Mouse (Mus musculus): ENCODE measurements around the gene Dnajc27. TPM values are rescaled to one million over a fixed set of nuclear protein-coding genes. Genes with fewer than 3 reads are reported as not detected.

Dnajc27 gene
- total RNA-seq, 2 experiments from 2014 or later, result 35.0 to 39.3 TPM

DNA sequence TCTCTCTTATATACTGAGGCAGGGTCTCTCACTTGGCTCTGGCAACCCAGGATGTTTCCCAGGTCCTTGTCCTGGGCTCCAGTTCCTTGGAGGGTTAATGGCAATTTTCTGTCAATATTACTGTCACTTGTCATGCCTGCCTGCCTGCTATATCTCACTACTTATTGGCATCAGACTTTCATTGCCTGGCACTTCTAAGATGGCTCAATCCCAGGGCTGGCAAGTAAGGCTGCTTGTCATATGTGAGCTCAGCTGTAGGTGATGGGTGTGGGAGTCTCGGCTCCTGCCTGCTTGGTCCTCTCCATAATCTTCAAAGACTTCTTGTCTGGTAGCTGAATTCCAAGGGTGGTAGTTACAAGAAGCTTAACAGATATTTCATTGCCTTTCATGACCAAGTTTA is 4.3 kb upstream of the Dnajc27 start:
- no peak for DNase-seq (ENCODE audit: low spot score)

- peak; percentile 78 for DNase-seq (ENCODE audit: low spot score)
Observed at GRCm38 (mm10) chr12:4080311-4080710, 2.1 kb upstream of the Dnajc27 start.

DNA sequence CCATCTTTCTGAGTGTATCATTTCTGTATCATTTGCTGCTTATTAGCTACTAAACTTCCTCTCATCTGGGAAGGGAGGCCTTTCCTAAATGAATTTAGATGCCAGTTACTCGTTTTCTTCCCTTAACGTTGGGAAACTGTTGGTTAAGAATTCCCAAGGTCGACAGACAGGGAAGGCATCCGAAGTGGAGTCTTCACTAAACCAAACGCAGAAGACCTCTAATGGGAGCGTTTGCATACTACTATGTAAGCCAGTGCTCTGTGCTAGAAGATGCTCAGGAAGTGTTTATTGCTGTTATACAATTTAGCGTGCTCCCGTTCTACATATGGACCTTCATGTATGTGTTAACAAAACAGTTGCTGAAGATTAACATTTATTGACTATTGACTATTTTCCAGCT is 1.1 kb downstream of the Dnajc27 start:
- no peak for DNase-seq (ENCODE audit: low spot score)

- DNase-seq (ENCODE audit: low spot score), result peak; percentile 71
Observed at GRCm38 (mm10) chr12:4107383-4107782, 25.0 kb downstream of the Dnajc27 start.

DNA sequence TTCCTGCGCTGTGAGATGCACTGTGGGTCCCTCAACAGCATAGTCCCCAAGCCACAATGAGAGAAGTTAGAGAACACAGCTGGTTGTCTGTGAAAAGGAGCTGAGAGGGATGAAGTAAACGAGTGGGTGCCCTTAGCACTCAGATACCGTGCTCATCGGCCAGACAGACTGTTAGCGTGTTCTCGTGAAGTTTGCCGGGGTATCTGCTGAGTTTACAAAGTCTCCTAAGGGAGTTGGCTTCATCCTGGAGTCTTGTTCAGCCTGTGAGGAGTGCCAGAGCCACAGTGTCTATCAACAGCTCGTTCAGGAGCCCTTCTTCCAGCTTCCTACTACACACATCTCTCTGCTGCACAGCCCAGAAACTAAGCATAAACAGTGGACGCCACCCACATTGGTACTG is 33.7 kb downstream of the Dnajc27 start:
- DNase-seq (ENCODE audit: low spot score), result no peak

DNA sequence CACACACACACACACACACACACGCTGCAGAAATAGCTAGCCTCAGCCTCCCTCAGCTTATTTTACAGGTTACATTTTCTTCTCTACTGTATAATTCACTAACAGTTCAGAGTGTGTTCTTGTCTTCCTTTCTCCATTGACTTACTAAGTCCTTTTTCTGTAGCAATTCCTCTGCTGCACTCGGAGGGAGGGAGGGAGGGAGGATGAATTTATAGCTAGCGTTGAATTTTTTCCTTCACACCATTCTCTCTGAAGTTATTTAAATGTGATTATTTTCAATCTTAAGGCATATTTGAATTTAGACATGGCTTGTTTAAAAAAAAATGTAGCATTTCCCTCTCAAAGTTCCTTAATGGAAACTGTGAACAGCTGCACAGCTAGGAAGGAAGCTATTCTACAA is 34.8 kb downstream of the Dnajc27 start:
- DNase-seq (ENCODE audit: low spot score), result no peak

DNA sequence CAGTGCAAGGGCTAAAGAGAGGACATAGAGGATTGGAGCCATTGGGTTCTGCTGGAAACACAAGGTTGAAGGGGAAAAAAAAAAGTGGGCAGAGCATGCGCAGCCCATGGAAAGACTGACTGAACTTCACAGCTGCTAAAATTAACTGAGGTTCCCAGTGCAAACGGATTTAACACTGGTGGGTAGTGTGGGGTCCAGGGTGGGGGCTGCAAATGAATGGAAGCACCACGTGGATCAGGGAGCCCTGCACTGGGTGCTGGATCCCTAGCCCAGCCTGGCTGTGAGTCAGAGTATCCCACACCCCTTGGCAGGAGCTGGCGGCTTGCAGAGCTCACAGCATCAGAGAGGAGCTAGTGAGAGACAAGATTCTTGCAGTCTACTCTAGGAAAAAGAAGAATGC is 35.2 kb downstream of the Dnajc27 start:
- no peak for DNase-seq (ENCODE audit: low spot score)

DNA sequence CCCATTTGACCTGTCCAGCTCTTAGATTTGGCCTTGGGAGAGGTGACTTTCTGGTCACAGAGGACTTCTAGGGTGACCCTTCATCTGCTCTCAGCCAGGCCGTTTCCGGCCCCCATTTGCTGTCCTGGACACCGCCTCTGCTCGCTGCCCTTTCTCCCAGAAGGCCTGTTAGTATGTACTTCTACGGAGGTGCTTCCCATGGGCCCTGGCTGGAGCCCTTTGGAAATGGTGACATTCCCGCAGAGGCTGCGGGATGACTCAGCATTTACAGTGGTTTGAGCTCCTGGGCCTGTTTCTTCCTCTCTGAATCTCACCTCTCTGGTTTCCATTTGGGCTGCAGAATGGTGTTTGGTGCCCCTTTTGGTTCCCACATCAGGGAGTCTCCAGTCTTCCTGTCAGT is 45.0 kb downstream of the Dnajc27 start:
- no peak for DNase-seq (ENCODE audit: low spot score)

GRCm38 (mm10) chr12:4132941-4133846 is 50.8 kb downstream of the Dnajc27 start, which contains the start of gene Adcy3:
Gene Adcy3 (plus strand): TSS chr12:4133103.
- DNase-seq (ENCODE audit: low spot score), result peak; percentile 38

DNA sequence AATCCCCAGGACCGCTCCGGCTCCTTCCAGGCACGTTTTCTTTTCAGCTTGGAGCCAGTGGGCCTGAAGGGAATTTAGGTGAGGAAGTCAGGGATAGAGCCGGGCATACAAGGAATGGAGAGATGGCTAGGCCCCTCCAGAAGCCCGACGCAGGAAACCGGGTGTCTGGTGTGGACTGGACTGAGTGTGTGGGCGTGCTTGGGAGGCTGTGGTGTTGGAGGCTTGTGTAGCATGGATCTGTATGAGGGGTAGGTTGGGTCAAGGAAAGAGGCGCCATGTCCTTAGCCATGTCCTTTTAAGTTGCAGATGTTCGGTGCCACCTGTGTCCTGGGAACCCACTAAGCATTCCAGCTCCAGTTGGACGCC is 51.4 kb downstream of the Dnajc27 start:
- no peak for DNase-seq (ENCODE audit: low spot score)

- DNase-seq (ENCODE audit: low spot score), result no peak
Observed at GRCm38 (mm10) chr12:4143179-4143578, 60.8 kb downstream of the Dnajc27 start.

DNA sequence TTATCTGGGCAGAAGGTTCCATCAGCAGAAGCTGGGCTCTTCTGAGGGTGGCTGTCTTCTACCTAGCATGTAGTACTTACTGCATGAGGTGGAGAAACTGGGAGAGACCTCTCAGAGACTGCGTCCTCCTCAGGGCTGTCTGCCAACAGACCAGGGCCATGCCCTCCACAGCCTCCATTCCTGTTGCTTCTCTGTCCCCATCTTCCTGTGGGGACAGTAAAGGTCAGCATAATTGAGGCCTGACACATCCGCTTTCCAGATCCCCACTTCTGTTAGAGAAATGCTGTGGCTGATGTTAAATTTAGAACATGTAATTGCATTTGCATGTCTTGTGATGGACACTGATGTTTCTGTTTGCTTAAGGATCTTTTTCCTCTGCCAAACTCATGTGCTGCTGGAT is 68.6 kb downstream of the Dnajc27 start:
- DNase-seq (ENCODE audit: low spot score), result no peak

- peak; percentile 62 for DNase-seq (ENCODE audit: low spot score)
Observed at GRCm38 (mm10) chr12:4151969-4152368, 69.6 kb downstream of the Dnajc27 start.

GRCm38 (mm10) chr12:4157466-4157865 is 75.1 kb downstream of the Dnajc27 start:
- no peak for DNase-seq (ENCODE audit: low spot score)

GRCm38 (mm10) chr12:4158179-4158578 is 75.8 kb downstream of the Dnajc27 start:
- no peak for DNase-seq (ENCODE audit: low spot score)

DNA sequence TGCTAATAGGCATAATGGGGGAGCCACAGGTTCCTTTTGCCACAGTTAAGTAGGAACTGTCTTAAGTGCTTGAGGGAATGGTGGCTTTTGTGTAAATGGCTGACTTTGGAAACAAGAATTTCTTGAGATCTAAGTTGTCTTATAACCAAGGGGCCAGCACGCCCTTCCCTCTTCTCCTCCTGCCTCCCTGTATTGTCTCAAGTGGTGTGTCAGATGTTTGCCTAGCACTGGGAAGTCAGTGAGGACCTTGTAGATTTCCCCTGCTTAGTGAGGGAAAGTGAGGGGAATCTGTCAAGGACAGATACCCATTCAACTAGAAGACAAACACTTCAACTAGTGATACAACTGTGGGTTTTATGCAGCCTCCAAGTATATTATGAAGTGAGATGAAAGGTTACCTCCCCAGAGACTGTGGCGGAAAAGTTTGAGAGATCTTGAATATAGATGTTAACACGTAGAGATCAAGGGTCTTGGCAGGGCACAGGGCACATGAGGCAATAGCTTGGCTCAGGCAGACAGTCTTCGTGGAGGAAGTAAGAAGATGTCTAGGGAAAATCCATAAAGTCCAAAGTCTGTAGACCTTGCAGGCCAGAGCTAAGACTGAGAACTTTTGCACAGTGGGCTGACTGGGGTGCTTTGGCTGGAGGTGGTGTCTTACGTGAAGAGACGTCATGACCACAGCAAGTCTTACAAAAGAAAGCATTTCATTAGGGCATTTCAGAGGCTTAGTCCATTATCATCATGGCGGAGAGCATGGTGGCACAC is 76.7 kb downstream of the Dnajc27 start:
- DNase-seq (ENCODE audit: low spot score), result no peak

Other genes with a start within 250 kb of the Dnajc27 start
- not detected for gene Pomc, start 127.6 kb upstream of the Dnajc27 start, total RNA-seq (2021)
- gene Efr3b, start 43.7 kb upstream of the Dnajc27 start, total RNA-seq (2021), result 1 to 10 TPM; 3.3 to 5.6 TPM
- 1 to 10 TPM; 1.2 to 1.6 TPM for gene Adcy3, start 50.5 kb downstream of the Dnajc27 start, total RNA-seq (2021)
- gene Ptrhd1, start 151.4 kb downstream of the Dnajc27 start, total RNA-seq (2021), result 1 to 10 TPM; 5.3 to 5.8 TPM
- gene Cenpo, start 151.7 kb downstream of the Dnajc27 start, total RNA-seq (2021), result 1 to 10 TPM; 1.7 to 1.8 TPM

All from gastrocnemius, adult 18-20 months (tissue).